Mouse (Mus musculus) gastrocnemius, postnatal 25 days (tissue): Measurements from ENCODE around the gene Dact1. TPM values are rescaled to one million over a fixed set of nuclear protein-coding genes. Genes with fewer than 3 reads are reported as not detected.

Experiments
- DNase-seq: peaks from one replicate; pipeline ENCODE4 v3.0.0; 2022
- long read RNA-seq, 2 experiments: library from polyadenylated mRNA; stranded (forward); transcript quantifications; one replicate each; pipeline ENCODE4 v2.0.0; 2021
- total RNA-seq, 2 experiments: library from RNA; stranded (reverse); gene quantifications; 1 replicate in 1 of 2; 2 replicates in 1 of 2; pipeline ENCODE4 v1.2.3; 2021

Dact1 gene
- 1 to 10 TPM; 5.9 to 6.5 TPM for total RNA-seq
- long read RNA-seq, experiment 1, partial matches to known transcripts = 0 of 3 reads
- long read RNA-seq, experiment 1, other reads (novel, unspliced or antisense) = 1 of 3 reads
- long read RNA-seq, experiment 2, partial matches to known transcripts = 0 of 5 reads
- long read RNA-seq, experiment 2, other reads (novel, unspliced or antisense) = 1 of 5 reads

DNA sequence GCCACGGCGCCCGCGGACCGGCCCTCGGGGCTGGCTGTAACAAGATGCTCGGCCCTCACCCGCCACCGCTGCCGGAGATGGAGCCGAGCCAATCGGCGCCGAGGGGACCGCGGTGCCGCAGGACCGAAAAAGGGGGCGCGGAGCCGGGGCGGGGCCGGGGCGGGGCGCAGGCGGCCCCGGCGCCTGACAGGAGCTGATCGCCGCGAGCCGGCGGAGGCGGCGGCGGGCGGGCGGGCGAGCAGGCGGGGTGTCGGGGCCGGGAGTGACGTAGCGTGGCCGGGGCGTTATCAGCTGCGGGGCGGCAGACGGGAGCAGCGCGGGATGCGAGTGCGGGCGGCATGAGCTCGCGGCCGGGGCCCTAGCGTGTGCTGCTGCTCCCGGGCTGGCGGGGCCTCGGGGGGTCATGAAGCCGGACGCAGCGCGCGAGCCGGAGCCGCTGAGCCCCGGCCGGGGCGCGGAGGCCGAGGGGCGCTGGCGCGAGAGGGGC, at the start of gene Dact1:
Gene Dact1, plus strand, starts transcription at position 304 of the 487 bp plus-strand sequence.
- peak; percentile 83 for DNase-seq

DNA sequence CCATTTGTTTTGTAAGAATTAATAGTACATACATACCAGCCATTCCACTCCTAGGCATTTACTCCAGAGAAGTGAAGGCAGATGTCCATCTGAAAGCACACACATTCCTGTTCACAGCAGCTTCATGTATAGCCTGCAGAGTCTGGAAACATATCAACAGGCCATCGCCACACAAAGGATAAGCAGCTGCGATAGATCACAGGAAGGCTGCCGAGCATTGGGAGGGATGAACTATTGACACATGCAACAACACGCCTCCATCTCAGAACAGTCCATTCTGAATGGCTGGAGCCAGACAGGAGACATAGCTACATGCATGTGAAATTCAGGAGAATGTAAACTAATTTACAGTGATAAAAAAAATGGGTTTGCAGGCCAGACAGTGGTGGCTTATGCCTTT, 45.5 kb upstream of the Dact1 start:
- no peak for DNase-seq

DNA sequence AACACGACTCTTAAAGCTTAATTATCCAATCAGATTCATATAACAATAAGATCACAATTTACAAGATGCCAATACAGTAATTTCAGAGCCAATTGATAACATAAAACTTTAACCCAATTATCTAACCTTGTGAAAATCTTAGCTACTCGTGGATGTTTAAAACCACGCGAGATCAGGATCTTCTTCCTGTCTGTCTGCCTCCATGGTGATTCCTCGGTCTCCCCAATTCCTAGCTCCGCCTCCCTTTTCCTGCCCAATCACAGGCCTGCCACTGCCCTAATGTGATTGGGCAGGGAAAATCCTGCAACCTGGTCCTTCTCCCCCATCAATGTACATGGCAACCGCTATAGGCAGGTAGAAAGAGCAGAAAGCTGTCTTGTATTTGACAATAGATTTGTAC, 40.3 kb upstream of the Dact1 start:
- no peak for DNase-seq

DNA sequence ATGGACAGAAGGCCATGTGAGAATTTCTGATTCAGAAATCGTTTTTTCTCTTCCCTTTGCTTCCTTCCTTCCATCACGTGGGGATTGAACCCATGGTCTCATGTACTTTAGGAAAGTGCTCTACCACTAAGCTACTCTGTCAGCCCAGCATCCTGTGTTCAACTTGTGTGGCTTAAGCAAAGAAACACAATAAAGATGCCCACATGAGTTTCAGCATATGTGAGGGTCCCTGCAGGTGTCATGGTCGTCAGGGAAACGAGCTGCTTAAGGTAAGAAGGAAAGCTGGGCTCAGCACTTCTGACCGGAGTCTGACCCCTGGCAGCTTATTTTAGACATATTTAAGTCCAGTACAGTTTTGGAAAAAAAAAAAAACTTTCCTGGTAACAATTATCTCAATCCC, 38.6 kb upstream of the Dact1 start:
- DNase-seq = no peak

DNA sequence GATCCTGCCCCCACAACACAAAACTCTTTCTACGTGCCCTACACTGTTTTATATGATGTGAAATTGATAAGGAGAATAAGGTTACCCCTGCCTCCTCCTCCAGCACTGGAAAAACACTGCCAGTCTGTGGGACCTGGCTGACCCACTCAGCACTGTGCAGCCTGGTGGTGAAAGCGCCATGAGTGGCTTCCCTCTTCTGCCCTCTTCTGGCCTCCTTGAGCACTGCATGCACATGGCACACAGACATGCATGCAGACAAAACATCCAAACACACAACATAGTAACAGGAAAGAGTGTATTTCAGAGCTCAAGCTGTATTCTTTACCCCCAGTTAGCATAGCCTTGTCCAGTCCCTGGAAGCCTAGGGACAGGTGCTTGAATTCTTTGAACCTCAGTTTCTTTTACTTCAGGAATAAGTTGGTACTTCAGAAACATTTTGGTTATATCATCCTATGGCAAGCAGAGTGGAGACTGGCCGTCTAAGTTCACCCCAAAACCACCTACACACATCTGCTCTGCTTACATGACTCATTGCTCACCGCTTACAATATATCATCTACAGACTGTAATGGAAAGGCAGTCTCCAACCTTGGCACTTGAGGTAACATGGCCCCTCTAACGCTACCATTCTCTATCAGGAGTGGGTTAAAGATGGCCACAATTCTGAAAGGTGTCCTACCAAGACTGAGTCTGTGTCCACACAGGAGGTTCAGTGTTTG, 35.0 kb upstream of the Dact1 start:
- no peak for DNase-seq

DNA sequence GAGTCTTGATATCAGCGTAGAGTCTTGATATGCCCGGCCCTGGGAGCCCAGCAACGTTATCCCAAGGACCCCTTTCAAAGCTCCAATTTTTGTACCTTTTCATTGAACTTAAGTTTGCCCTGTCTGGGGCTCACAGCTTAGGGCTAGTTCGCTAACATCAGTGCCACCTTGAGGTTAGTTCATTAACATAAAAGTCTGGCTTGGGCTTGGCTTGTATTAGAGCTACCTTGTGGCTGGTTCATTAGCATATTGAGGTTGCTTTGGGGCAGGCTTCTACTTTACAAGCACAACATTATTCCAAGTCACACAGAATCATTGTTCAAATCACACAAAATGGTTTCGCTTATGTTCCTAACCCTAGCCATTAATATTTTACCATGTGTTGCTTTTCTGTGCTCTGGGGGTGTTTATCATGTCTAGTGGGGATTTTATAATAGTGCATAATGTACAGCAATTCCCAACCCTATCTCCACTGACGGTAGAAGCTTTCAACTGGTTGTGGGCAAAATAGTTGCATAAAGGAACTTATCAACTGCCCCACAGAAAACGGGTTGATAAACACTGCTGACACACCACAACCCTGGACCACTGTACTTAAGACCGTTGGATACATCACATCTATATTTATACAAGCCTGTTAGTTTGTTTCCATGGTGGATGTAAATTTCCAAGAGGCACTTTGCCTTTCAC, 33.6 kb upstream of the Dact1 start:
- no peak for DNase-seq

DNA sequence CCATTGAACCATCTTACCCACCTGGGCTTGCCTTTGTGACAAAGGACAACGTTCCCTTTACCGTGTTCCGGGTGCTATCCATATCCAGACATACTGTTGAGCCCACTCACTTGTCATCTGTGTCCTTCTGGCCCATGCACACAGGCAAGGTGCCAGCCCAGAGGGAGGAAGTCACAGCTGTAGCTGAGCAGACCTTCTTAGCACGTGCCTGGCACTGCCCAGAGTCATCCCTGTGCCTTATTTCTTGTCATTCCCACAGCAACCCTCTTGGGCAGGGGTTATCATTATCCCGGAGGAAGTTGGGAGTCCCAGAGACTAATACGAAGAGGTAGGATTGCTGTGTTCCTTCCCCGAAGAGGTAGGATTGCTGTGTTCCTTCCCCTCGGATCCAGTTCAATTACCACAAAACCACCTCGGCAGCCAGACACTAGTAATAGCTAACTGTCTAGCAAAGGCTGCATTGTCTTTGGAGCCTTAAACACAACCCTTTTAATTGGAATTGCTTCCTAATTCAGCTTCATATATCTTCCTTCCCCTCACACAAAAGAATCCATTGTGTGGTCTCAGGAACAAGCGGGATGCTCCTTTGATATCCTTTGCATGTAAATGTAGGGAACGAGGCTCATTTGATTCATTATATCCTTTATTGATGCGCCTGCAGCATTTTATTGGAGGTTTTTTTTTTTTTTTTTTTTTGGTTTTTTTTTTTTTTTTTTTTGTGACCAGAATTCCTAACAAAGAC, 30.0 kb upstream of the Dact1 start:
- no peak for DNase-seq

DNA sequence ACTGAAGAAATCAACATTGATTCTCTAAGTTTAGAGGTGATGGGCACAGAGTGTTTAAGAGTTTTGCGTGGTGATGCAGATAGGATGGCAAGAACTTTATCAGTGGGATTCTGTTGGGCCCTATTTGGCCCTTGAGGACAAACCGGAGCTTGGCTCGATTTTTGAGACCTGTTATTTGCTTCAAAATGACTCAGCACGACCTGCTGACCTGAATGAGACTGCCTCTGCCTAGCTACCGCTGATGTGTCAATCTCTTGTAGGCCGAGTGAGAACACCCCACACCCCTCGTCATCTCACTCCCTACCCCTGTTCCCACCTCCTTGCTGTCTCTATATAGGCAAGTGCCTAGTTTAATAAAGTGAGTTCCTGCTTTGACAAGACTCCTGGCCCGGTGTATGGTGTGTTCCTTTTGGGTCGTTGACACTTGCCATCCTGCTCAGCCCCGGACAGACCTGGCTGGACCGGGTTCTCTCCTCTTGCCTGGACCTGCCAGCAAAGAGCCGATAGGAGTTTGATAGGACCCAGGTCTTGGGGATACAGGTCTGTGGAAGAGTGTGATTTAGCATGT, 28.4 kb upstream of the Dact1 start:
- no peak for DNase-seq

DNA sequence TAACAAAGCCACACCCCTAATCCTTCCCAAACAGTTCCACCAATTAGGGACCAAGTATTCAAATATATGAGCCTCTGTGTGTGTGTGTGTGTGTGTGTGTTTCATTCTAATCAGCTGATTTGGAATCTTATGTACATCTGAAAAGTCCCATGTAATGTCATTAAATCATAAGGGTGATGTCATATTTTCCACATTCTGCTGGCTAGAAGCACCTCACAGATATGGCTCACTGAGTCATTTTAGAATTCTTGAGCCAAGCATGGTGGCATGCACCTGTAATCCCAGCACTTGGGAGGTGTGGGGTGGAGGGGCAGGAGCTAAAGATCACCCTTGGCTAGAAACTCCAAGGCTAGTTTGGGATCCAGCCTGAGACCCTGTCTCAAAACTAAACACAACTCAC, 24.3 kb upstream of the Dact1 start:
- DNase-seq = no peak

DNA sequence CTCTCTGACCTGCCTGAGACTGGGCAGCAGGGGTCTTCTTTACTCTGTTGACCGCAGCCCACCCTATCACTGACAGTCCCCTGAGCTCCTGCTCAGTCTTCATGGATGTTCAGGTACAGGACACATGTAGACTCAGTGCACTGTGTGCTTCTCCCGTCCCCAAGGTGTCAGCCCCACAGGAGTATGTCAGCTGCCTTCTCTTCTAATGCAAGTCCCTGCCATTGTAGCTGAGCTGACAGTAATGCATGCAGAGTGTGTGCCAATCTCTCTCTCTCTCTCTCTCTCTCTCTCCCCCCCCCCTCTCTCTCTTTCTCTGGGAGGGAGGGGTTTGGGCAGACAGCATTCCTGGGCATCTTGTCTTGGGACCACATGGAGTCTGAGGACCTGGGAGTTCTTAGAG, 19.2 kb upstream of the Dact1 start:
- DNase-seq = no peak

DNA sequence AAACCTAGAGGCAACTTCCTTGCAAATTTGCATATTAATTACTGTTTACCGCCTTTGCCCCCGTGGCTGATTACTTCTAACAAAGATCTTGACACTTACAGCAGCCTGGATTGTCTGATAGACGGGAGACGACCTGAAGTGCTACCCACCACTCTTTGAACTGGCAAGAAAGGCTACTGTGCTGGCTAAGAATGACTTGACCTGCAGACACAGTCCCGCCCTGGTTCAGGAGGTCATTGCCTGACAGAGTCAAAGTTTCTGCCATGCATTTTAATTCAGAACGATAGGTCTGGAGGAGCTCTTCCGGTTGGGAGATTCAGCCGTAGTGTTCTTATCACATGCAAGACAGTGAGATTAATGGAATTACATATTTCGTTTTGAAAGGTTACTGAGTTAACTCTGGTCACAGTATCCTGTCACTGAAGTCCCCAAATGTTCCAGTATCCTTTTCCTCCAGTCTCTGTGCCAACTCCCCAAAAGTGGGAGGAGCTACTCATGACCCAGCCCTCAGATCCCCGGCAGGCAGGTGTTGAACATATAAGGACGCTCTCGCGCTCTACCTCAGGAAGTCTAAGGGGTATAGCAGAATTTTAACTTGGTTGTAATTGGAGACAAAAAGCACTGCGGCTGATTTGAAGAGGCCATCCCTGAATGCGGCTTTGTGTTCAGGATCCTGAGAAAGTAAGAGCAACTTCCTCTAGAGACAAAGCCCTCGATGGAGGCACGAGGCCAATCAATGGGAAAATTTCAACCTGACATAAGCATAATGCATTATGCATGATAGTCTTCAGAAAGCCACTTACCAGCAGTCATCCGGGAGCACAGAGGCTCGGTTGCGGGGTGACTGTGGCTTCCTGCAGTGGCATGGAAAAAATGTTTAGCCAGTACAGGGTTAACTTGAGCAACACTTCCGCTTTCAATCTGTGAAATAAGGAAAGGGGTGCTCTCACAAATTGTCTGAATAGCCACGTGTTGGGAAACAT, 15.4 kb upstream of the Dact1 start:
- no peak for DNase-seq

DNA sequence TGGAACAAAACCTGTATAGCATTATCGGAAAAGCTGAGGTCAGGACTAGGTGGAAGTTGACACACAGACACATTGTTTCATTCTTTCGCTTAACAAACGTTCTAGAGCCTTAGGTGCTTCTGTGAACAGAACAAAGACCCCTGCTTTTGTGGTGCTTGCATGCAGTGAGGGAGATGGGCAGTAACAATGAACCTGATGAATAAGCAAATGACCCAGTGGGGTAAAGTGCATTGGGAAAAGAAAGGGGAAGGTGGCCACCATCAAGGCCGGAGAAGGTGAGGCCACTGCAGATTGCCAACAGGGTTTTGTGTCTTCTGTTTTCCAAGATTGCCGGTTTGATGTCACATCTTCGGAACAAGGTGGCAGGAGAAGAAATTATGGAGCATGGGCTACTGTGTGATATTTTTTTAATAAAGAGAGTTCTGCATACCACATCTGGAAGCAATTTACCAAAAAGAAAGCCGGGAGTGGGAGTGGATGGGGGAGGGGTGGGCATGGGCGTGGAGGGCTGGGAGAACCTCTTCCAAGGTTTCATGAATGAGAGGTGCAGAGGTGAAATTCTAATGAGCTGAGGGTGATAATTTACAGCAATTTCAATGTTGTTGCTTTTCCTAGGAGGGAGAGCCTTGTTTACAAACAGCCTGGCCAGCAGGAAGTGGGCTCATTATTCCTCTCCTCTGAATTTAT, 12.7 kb upstream of the Dact1 start:
- DNase-seq = no peak

DNA sequence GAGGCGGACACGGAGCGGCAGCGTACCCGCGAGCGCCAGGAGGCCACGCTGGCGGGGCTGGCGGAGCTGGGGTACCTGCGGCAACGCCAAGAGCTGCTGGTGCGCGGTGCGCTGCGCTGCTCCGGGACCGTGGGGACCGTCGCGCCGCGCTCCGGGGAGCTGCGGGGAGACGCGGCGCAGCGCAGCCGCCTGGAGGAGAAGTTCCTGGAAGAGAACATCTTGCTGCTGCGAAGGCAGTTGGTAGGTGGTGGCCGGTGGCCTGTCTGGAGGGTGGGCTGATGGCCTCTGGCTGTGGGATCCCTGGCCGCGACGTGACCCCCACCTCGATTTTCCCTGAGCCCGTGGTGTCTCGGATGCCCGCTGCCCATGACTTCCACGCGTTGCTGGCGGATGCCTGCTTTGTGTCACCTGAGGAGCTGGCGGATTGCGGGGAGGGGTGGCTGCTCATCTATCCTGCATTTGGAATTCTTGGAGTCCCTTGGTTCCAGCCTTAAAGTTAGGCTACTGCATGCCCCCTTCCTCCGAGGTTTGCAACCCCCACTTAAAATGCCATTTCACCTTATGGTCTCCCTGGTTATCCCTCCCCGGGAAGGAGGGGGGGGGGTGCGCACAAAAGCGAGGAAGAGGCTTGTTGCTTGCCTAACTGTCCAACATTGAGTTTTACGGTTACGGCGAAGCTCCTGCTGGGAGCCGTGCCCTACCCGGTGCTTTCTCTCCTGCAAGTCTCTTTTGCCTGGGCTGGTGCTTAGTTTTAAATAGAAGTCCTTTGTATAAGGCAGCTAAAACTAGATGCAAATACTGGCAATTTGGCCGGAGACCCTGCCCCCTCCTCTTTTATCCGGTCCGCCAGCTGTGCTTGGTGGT, 616 bp downstream of the Dact1 start:
- peak; percentile 7 for DNase-seq

DNA sequence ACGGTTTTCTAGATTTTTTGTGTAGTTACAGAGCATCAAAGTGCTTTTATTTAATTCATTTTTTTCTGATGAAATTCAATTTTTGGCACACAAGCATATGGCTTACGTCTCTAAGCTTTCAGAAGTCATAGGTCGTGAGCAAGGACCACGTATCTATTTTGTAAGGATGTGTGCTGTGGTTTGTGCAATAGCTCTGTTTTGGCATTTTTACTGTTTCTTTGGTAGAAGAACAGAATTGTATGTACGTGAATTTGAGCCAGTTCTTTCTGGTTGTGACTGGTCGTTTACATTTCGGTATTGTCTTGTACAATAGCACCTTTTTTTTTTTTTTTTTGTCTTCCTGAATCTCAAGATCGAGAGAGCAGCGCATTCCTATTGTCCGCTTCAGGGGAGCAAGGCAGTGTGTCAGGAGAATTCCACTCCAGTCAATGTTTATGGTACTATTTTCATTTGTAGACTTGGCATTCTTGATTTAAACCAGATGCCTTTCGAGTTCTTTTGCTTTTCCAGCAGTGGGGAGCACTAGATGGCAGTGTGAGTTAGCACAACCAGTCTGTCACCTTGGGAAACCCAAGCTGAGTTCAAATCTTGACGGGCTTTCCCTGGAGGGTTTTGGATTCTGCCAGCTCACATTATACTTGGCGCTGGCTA, 1.7 kb downstream of the Dact1 start:
- peak; percentile 31 for DNase-seq

DNA sequence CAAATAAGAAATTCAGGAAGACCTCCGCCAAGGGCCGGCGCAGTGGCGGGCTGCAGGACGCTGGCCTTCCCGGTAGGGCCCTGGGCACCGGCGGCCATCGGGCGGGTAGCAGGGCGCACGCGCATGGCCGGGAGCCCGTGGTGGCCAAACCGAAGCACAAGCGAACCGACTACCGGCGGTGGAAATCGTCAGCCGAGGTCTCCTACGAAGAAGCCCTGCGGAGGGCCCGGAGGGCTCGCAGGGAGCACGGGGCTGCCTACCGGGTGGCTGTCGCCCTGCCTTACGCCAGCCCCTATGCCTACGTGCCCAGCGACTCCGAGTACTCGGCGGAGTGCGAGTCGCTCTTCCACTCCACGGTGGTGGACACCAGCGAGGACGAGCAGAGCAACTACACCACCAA, 8.6 kb downstream of the Dact1 start:
- DNase-seq = no peak

DNA sequence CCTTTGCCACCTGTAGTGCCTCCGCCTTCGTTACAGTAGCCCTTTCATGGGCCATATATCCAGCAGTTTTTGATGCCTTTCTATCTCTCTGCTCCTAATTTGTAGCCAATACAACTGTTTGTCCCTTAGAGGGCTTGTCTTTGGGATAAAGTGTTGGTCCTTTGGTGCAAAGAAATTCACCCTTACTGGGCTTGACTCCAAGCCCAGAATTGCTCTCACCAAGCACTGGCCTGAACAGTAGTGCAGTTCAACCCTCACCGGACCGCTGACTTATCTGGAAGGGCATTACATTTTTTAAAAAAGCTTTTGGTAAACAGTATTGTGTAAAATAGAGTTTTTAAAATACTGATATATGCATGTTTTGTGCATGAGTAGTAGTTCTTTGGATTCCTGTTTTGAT, 9.9 kb downstream of the Dact1 start:
- DNase-seq = no peak

DNA sequence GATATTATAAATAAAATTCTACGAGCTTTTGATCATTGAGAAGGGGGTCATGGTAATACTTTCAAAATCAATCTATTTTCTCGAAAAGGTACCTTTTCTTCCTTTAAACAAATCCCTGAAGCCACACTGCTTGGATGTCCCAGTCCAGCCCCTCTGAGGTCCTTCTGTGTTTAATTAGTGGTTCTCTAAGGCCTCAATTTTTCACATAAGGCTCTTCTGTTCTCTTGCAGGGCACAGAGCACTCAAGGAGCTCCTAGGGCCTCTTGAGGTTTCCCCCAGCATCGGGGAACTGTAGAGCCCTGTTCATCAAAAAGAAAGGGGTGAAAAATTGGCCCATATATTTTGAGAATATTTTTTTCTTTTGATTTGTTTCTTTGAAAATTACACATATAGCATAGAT, 23.0 kb downstream of the Dact1 start:
- DNase-seq = no peak

DNA sequence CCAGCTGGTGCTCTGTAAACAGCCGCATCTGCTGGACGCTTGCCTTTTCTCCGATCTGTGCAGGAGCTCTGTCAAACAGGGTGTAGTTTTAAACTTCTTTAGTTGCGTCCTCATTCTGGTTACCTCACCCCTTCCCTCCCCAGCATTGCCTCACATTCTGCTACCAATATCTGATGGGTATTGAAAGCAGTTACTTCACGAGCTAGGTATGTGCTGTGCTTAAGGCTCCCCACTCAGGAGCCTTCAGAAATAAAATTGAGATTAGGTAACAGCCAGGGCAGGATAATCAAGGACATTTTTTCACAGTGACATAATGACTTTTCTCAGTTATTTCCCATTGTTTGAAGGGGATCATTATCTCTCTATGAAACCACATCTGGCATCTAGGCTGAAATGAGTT, 23.9 kb downstream of the Dact1 start:
- DNase-seq = no peak

DNA sequence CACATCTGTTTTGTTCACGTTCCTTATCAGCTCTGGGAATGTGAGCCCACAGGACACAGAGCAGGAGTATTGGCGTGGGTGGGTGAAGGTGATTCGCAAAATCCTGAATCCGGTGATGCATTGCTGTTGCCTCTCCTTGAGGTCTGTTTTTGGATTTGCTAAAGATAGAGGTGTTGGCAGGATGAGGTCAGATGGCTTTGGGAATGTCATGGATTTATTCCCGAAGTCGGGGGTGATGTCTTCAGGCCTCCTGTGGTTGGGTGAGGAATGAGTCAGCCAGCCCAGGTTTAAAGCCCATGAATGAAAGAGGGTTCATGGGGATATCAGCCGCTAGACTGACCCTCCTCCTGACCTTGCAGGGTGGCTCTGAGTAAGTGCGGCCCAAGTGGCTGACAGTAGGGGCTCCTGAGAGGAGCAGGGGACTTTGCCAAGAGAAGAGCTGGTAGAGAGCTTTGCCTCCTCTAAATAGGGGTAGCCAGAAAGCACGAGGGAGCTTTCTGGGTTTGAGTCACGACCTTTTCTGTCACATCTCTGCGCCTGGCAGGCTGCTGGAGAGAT, 27.4 kb downstream of the Dact1 start:
- DNase-seq = no peak
